Comparison of ENCODE assay signal across 8 mouse cellular contexts in genomic region chr2:38953152-38953883, GRCm38 (mm10). TPM values are rescaled to one million over a fixed set of nuclear protein-coding genes. Genes with fewer than 3 reads are reported as not detected.
A peak's percentile ranks its signal among the peaks of the same experiment; 100 is the strongest.
DNase-seq lines count a peak whose midpoint lies in the region; ATAC-seq lines count a peak whose summit lies in the region.
"Had no signal": no experiment of that assay in that cellular context is flagged by ENCODE, and none has a peak within 500 bp of the region (broad histone marks: within the 10 kb centered on the region; RNA-seq: fewer than 3 reads in every experiment).

No protein-coding gene starts in this region.

- no peaks in the 10 kb centered on the region for H3K27me3 ChIP-seq in midbrain, embryonic 13.5 days

- no peak overlapping the region for H3K4me2 ChIP-seq in midbrain, embryonic 13.5 days (replicated peaks)

- no peak overlapping the region for H3K9ac ChIP-seq in midbrain, embryonic 13.5 days (replicated peaks)
- H3K9ac ChIP-seq: liver, embryonic 14.5 days had no signal

- no peak for ATAC-seq in midbrain, embryonic 13.5 days

- DNase-seq in urinary bladder, postnatal 14 days (ENCODE audit: low spot score): peak; percentile 44
- no peak for DNase-seq in urinary bladder, postnatal 25 days (ENCODE audit: low spot score)
- DNase-seq in fibroblast of lung, adult 2 months (ENCODE audit: low read depth): peak; percentile 83
- DNase-seq in kidney, postnatal 25 days: peak; percentile 9 to 69
- peak; percentile 69 for DNase-seq in ovary, postnatal 36 days (ENCODE audit: low spot score)
- no peak for DNase-seq in thymus, postnatal 10 days (ENCODE audit: low spot score in 2 of 2)

- no peak overlapping the region for H3K27ac ChIP-seq in midbrain, embryonic 13.5 days
- H3K27ac ChIP-seq: liver, embryonic 14.5 days had no signal

- H3K9me3 ChIP-seq in midbrain, embryonic 13.5 days: no peaks in the 10 kb centered on the region

- WGBS in midbrain, embryonic 13.5 days: 83% methylated on average over 5 of the region's 5 CpGs

- H3K4me3 ChIP-seq in midbrain, embryonic 13.5 days (replicated peaks): no peak overlapping the region

- no peaks in the 10 kb centered on the region for H3K4me1 ChIP-seq in midbrain, embryonic 13.5 days (replicated peaks)

- H3K36me3 ChIP-seq in midbrain, embryonic 13.5 days: no peaks in the 10 kb centered on the region

RNA-seq across cellular contexts. Expression of gene Olfml2a, which starts 21.5 kb away (rescaled TPM):
- 2.2 and 2.4 TPM in 2 replicates for polyA plus RNA-seq in midbrain, embryonic 13.5 days (2015; fragmentation: Nextera tagmentation; extraction: Ambion mirVana)

RNA-seq across cellular contexts. Expression of gene Nr6a1, which starts 25.8 kb away (rescaled TPM):
- 1.9 and 2.0 TPM in 2 replicates for polyA plus RNA-seq in midbrain, embryonic 13.5 days (2015; fragmentation: Nextera tagmentation; extraction: Ambion mirVana)

RNA-seq across cellular contexts. Expression of gene Wdr38, which starts 44.0 kb away (rescaled TPM):
- 1.6 and 1.8 TPM in 2 replicates for polyA plus RNA-seq in midbrain, embryonic 13.5 days (2015; fragmentation: Nextera tagmentation; extraction: Ambion mirVana)

RNA-seq across cellular contexts. Expression of gene Arpc5l, which starts 51.8 kb away (rescaled TPM):
- polyA plus RNA-seq in midbrain, embryonic 13.5 days (2015; fragmentation: Nextera tagmentation; extraction: Ambion mirVana): 122 and 132 TPM in 2 replicates

RNA-seq across cellular contexts. Expression of gene Rpl35, which starts 52.1 kb away (rescaled TPM):
- 740 and 763 TPM in 2 replicates for polyA plus RNA-seq in midbrain, embryonic 13.5 days (2015; fragmentation: Nextera tagmentation; extraction: Ambion mirVana)

Comparison
In these comparisons a context has a peak if more than half of its experiments do, and no peak if none do; other contexts are left out.
1. DNase-seq: peak in urinary bladder, postnatal 14 days (single experiment), fibroblast of lung, adult 2 months (single experiment), kidney, postnatal 25 days (2 of 2) and ovary, postnatal 36 days (single experiment); none in urinary bladder, postnatal 25 days (single experiment) and thymus, postnatal 10 days (0 of 2).